Mouse (Mus musculus) erythroblast, embryonic 14.5 days (primary cell): ENCODE results near the gene Nanog.

Source experiments
- GATA1 ChIP-seq: IDR thresholded peaks from 2 replicates; pipeline ENCODE4 v1.6.1; 2012; ENCODE audit warnings: low read length, inconsistent platforms, mixed read lengths
- TAL1 ChIP-seq: IDR thresholded peaks from 3 replicates; pipeline ENCODE4 v1.6.1; 2012; ENCODE audit warnings: low read length, inconsistent platforms, mixed read lengths

DNA sequence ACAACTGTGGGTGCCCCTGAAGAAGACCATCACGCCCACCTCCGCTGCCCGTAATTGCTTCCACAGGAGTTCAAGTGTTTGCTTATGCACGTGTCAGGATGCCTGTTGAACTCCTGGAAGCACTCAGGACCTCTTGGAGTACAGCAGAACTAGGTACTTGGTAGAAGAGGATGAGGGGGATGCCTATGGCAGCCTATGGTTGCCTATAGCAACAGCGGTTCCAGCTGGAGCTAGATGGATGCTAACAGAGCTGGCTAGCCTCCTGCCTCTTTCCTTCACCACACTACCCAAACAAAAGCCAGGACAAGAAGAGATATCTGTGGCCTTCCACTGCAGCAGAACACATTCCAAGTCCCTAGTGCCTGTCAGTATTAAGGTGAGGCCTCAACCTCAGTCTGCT lies 39.6 kb upstream of the Nanog start:
- TF ChIP-seq TAL1, result no peak
- TF ChIP-seq GATA1, result no peak
